ENCODE assay signal across 7 mouse cellular contexts in genomic region chr1:191185761-191186385, GRCm38 (mm10). TPM values are rescaled to one million over a fixed set of nuclear protein-coding genes. Genes with fewer than 3 reads are reported as not detected.
A peak's percentile ranks its signal among the peaks of the same experiment; 100 is the strongest.
DNase-seq lines count a peak whose midpoint lies in the region; ATAC-seq and TF ChIP-seq lines count a peak whose summit lies in the region.

No protein-coding gene starts in this region.

- TF ChIP-seq CTCF in MEL (IDR thresholded peaks at IDR 0.05 in 2 of 3, conservative IDR thresholded peaks at IDR 0.05 in 1 of 3; ENCODE audit: control insufficient read depth in 1 of 3, insufficient read depth in 1 of 3, low read depth in 2 of 3, low read length in 3 of 3, poor library complexity in 1 of 3, severe bottlenecking in 1 of 3): no peak
- TF ChIP-seq CTCF in liver, embryonic 14.5 days (IDR thresholded peaks at IDR 0.05; ENCODE audit: low read depth): no peak

- H3K9ac ChIP-seq in MEL (ENCODE audit: control insufficient read depth, low read depth, low read length, poor library complexity, severe bottlenecking): peak overlapping the region; percentile 21
- peak overlapping the region; percentile 27; the same call in 1 of the 2 replicates for H3K9ac ChIP-seq in embryonic facial prominence, embryonic 12.5 days
- H3K9ac ChIP-seq in liver, embryonic 14.5 days (replicated peaks): no peak overlapping the region
- H3K9ac ChIP-seq in neural tube, embryonic 13.5 days: no peak overlapping the region

- H3K9me3 ChIP-seq in MEL (replicated peaks; ENCODE audit: insufficient read depth, low read length): no peaks in the 10 kb centered on the region
- no peaks in the 10 kb centered on the region for H3K9me3 ChIP-seq in embryonic facial prominence, embryonic 12.5 days
- H3K9me3 ChIP-seq in hindbrain, embryonic 10.5 days: no peaks in the 10 kb centered on the region
- no peaks in the 10 kb centered on the region for H3K9me3 ChIP-seq in liver, embryonic 14.5 days (ENCODE audit: control insufficient read depth, low read length)
- H3K9me3 ChIP-seq in neural tube, embryonic 13.5 days: no peaks in the 10 kb centered on the region

- ATAC-seq in embryonic facial prominence, embryonic 12.5 days (ENCODE audit: insufficient number of reproducible peaks, insufficient read depth, low FRiP score, low TSS enrichment): no peak
- no peak for ATAC-seq in liver, embryonic 14.5 days (ENCODE audit: insufficient read depth)
- no peak for ATAC-seq in neural tube, embryonic 13.5 days (ENCODE audit: low read depth)

- no peaks in the 10 kb centered on the region; a peak in 1 of 4 replicates for H3K36me3 ChIP-seq in MEL (ENCODE audit: control insufficient read depth in 1 of 2, insufficient read depth in 2 of 2, low read length in 2 of 2)
- H3K36me3 ChIP-seq in embryonic facial prominence, embryonic 12.5 days: no peaks in the 10 kb centered on the region
- H3K36me3 ChIP-seq in hindbrain, embryonic 10.5 days: no peaks in the 10 kb centered on the region
- no peaks in the 10 kb centered on the region for H3K36me3 ChIP-seq in liver, embryonic 14.5 days (replicated peaks; ENCODE audit: control insufficient read depth, insufficient read depth, low read depth)
- no peaks in the 10 kb centered on the region for H3K36me3 ChIP-seq in neural tube, embryonic 13.5 days

- peak overlapping the region; percentile 19 to 55 for H3K4me3 ChIP-seq in MEL (ENCODE audit: control insufficient read depth in 1 of 2, insufficient read depth in 1 of 2, low read depth in 2 of 2, low read length in 2 of 2)
- H3K4me3 ChIP-seq in embryonic facial prominence, embryonic 12.5 days: peak overlapping the region; percentile 54
- H3K4me3 ChIP-seq in hindbrain, embryonic 10.5 days: peak overlapping the region; percentile 56
- no peak overlapping the region for H3K4me3 ChIP-seq in liver, embryonic 14.5 days (ENCODE audit: insufficient read depth in 1 of 2, low read depth in 2 of 2, low read length in 2 of 2)
- H3K4me3 ChIP-seq in neural tube, embryonic 13.5 days: peak overlapping the region; percentile 46

- TF ChIP-seq POLR2A in MEL (IDR thresholded peaks at IDR 0.05; ENCODE audit: control insufficient read depth in 1 of 2, insufficient read depth in 1 of 2, low read depth in 1 of 2, low read length in 2 of 2, poor library complexity in 1 of 2): no peak

- TF ChIP-seq RAD21 in MEL (IDR thresholded peaks at IDR 0.05; ENCODE audit: low read depth, low read length): no peak

- peak overlapping the region; percentile 99 for H3K4me2 ChIP-seq in embryonic facial prominence, embryonic 12.5 days (replicated peaks)
- H3K4me2 ChIP-seq in liver, embryonic 14.5 days (ENCODE audit: low read depth): peak overlapping the region; percentile 73
- peak overlapping the region; percentile 93 for H3K4me2 ChIP-seq in neural tube, embryonic 13.5 days

- DNase-seq in MEL (ENCODE audit: low read depth, low spot score): peak; percentile 56
- DNase-seq in hindbrain, embryonic 10.5 days (ENCODE audit: low spot score): peak; percentile 53
- no peak for DNase-seq in liver, embryonic 14.5 days (ENCODE audit: low read depth in 3 of 3, low spot score in 3 of 3)
- DNase-seq in cerebellum, postnatal 4 days (ENCODE audit: low spot score in 2 of 2): no peak
- no peak for DNase-seq in layer of hippocampus, adult 18-20 months (ENCODE audit: low spot score in 2 of 2)

- under 1% methylated on average over 16 of the region's 16 CpGs for WGBS in embryonic facial prominence, embryonic 12.5 days
- WGBS in hindbrain, embryonic 10.5 days: under 1% methylated on average over 16 of the region's 16 CpGs
- under 1% methylated on average over 16 of the region's 16 CpGs for WGBS in liver, embryonic 14.5 days (ENCODE audit: insufficient replicate concordance)
- WGBS in neural tube, embryonic 13.5 days: under 1% methylated on average over 16 of the region's 16 CpGs

- peak overlapping the region; percentile 16; the same call in 1 of the 2 replicates for H3K27ac ChIP-seq in MEL (ENCODE audit: control insufficient read depth, low read depth, low read length)
- H3K27ac ChIP-seq in embryonic facial prominence, embryonic 12.5 days: no peak overlapping the region
- no peak overlapping the region for H3K27ac ChIP-seq in hindbrain, embryonic 10.5 days
- H3K27ac ChIP-seq in liver, embryonic 14.5 days: no peak overlapping the region
- H3K27ac ChIP-seq in neural tube, embryonic 13.5 days (replicated peaks): no peak overlapping the region

- H3K4me1 ChIP-seq in MEL (ENCODE audit: control insufficient read depth in 1 of 2, insufficient read depth in 2 of 2, low read length in 2 of 2): peaks cover 0 to 6% of the 10 kb centered on the region in 2 experiments; a peak in 1 of 4 replicates
- peaks cover 24% of the 10 kb centered on the region for H3K4me1 ChIP-seq in embryonic facial prominence, embryonic 12.5 days
- H3K4me1 ChIP-seq in hindbrain, embryonic 10.5 days (replicated peaks): peaks cover 58% of the 10 kb centered on the region
- peaks cover 0 to 2% of the 10 kb centered on the region in 2 experiments; a peak in 1 of 4 replicates for H3K4me1 ChIP-seq in liver, embryonic 14.5 days (replicated peaks; ENCODE audit: control insufficient read depth in 2 of 2, insufficient read depth in 2 of 2, low read length in 1 of 2)
- peaks cover 39% of the 10 kb centered on the region for H3K4me1 ChIP-seq in neural tube, embryonic 13.5 days (replicated peaks)

- H3K27me3 ChIP-seq in MEL (ENCODE audit: control insufficient read depth in 1 of 2, insufficient read depth in 2 of 2, low read length in 2 of 2): peaks cover 23 to 32% of the 10 kb centered on the region in 2 experiments
- H3K27me3 ChIP-seq in embryonic facial prominence, embryonic 12.5 days: peaks cover 67% of the 10 kb centered on the region
- peaks cover 98% of the 10 kb centered on the region for H3K27me3 ChIP-seq in hindbrain, embryonic 10.5 days (ENCODE audit: insufficient read depth, poor library complexity, severe bottlenecking)
- H3K27me3 ChIP-seq in liver, embryonic 14.5 days (ENCODE audit: control insufficient read depth, insufficient read depth, low read length): peaks cover 82% of the 10 kb centered on the region
- peaks cover 93% of the 10 kb centered on the region for H3K27me3 ChIP-seq in neural tube, embryonic 13.5 days

- H3K79me2 ChIP-seq in MEL (ENCODE audit: control insufficient read depth, insufficient read depth, low read length, poor library complexity): no peaks in the 10 kb centered on the region

- TF ChIP-seq EP300 in MEL (IDR thresholded peaks at IDR 0.05; ENCODE audit: low read depth in 1 of 2, low read length in 2 of 2): 0 out of 4 replicates have a peak, but pooled peaks of 1 of the 2 experiments have one; percentile 4
- no peak for TF ChIP-seq EP300 in liver, embryonic 14.5 days (IDR thresholded peaks at IDR 0.05; ENCODE audit: low read depth)

TF ChIP-seq in MEL, 35 proteins besides CTCF, POLR2A, EP300 and RAD21:
- TF ChIP-seq MXI1 (IDR thresholded peaks at IDR 0.05; ENCODE audit: low read depth, low read length) (peak; percentile 57), USF1 (IDR thresholded peaks at IDR 0.05; ENCODE audit: low read depth, low read length) (no peak), ZC3H11A (IDR thresholded peaks at IDR 0.05; ENCODE audit: low read depth, low read length) (no peak), ELF1 (IDR thresholded peaks at IDR 0.05; ENCODE audit: low read depth, low read length) (no peak), JUND (IDR thresholded peaks at IDR 0.05; ENCODE audit: low read depth, low read length) (no peak), SIN3A (IDR thresholded peaks at IDR 0.05; ENCODE audit: low read length) (peak; percentile 41; the same call in 1 of the 2 replicates), NRF1 (IDR thresholded peaks at IDR 0.05; ENCODE audit: insufficient read depth, low read depth, low read length, poor library complexity, severe bottlenecking) (0 out of 2 replicates have a peak, but pooled peaks have one; percentile 25), GATA1 (IDR thresholded peaks at IDR 0.05; ENCODE audit: low read depth, low read length) (0 out of 2 replicates have a peak, but pooled peaks have one; percentile 9), HCFC1 (IDR thresholded peaks at IDR 0.05; ENCODE audit: low read depth, low read length) (no peak), ETS1 (IDR thresholded peaks at IDR 0.05; ENCODE audit: low read depth, low read length) (0 out of 2 replicates have a peak, but pooled peaks have one; percentile 19), MEF2A (IDR thresholded peaks at IDR 0.05; ENCODE audit: extremely low read depth, insufficient replicate concordance, low read depth, low read length, poor library complexity, severe bottlenecking) (no peak), MAX (IDR thresholded peaks at IDR 0.05; ENCODE audit: low read length) (0 out of 2 replicates have a peak, but pooled peaks have one; percentile 15), MAZ (IDR thresholded peaks at IDR 0.05; ENCODE audit: low read depth, low read length) (0 out of 2 replicates have a peak, but pooled peaks have one; percentile 28)
TF ChIP-seq in MEL: peak in this region for 7.

RNA-seq across cellular contexts. Expression of gene Fam71a, which starts 21.3 kb away (rescaled TPM):
- not detected in 2 replicates for total RNA-seq in MEL (2012; rRNA removed)
- polyA plus RNA-seq in MEL (2012; ENCODE audit: insufficient read depth in 1 of 2, insufficient read length in 2 of 2, low read depth in 1 of 2, low replicate concordance in 2 of 2, missing spikeins in 1 of 2): not detected
- not detected in 2 replicates for polyA plus RNA-seq in embryonic facial prominence, embryonic 12.5 days (2016; fragmentation: Nextera tagmentation; extraction: Ambion mirVana)
- polyA plus RNA-seq in hindbrain, embryonic 10.5 days (2016; fragmentation: Nextera tagmentation; extraction: Ambion mirVana): not detected in 2 replicates
- polyA plus RNA-seq in liver, embryonic 14.5 days (2012; rRNA removed): not detected in 2 replicates
- not detected in 2 replicates for polyA plus RNA-seq in liver, embryonic 14.5 days (2014; fragmentation: Nextera tagmentation; extraction: Ambion mirVana)
- not detected in 2 replicates for polyA plus RNA-seq in neural tube, embryonic 13.5 days (2015; fragmentation: Nextera tagmentation; extraction: Ambion mirVana)
- total RNA-seq in layer of hippocampus, adult 18-20 months (2021): not detected

RNA-seq across cellular contexts. Expression of gene Atf3, which starts 32.0 kb away (rescaled TPM):
- total RNA-seq in MEL (2012; rRNA removed): 0.46 and 2.5 TPM in 2 replicates
- polyA plus RNA-seq in MEL (2012; ENCODE audit: insufficient read depth in 1 of 2, insufficient read length in 2 of 2, low read depth in 1 of 2, low replicate concordance in 2 of 2, missing spikeins in 1 of 2): 1 to 10 TPM in 1 of 2 experiments, not detected in 1; 1.4 TPM
- polyA plus RNA-seq in embryonic facial prominence, embryonic 12.5 days (2016; fragmentation: Nextera tagmentation; extraction: Ambion mirVana): 2.3 and 2.8 TPM in 2 replicates
- polyA plus RNA-seq in hindbrain, embryonic 10.5 days (2016; fragmentation: Nextera tagmentation; extraction: Ambion mirVana): 2.4 and 2.9 TPM in 2 replicates
- 0.53 and 0.76 TPM in 2 replicates for polyA plus RNA-seq in liver, embryonic 14.5 days (2012; rRNA removed)
- polyA plus RNA-seq in liver, embryonic 14.5 days (2014; fragmentation: Nextera tagmentation; extraction: Ambion mirVana): 0.94 and 1.3 TPM in 2 replicates
- 2.0 and 2.2 TPM in 2 replicates for polyA plus RNA-seq in neural tube, embryonic 13.5 days (2015; fragmentation: Nextera tagmentation; extraction: Ambion mirVana)
- 1 to 10 TPM; 1.6 to 1.7 TPM for total RNA-seq in layer of hippocampus, adult 18-20 months (2021)

Comparison
In these comparisons a context has a peak if more than half of its experiments do, and no peak if none do; other contexts are left out.
1. DNase-seq: peak in MEL (single experiment) and hindbrain, embryonic 10.5 days (single experiment); none in liver, embryonic 14.5 days (0 of 3), cerebellum, postnatal 4 days (0 of 2) and layer of hippocampus, adult 18-20 months (0 of 2).
2. H3K4me3 ChIP-seq: peak in MEL (2 of 2), embryonic facial prominence, embryonic 12.5 days (single experiment), hindbrain, embryonic 10.5 days (single experiment) and neural tube, embryonic 13.5 days (single experiment); none in liver, embryonic 14.5 days (0 of 2).
3. H3K9ac ChIP-seq: peak in MEL (single experiment) and embryonic facial prominence, embryonic 12.5 days (single experiment); none in liver, embryonic 14.5 days (single experiment) and neural tube, embryonic 13.5 days (single experiment).
4. Peak in every context shown above with its lines, with median percentiles within 50 percentile points of each other: H3K4me2 ChIP-seq.